Mouse (Mus musculus): ENCODE data around the gene Faap100. TPM values are rescaled to one million over a fixed set of nuclear protein-coding genes. Genes with fewer than 3 reads are reported as not detected.
"Not testable (repeated sequence)": the region's sequence is repeated elsewhere in the genome, so short reads cannot be mapped to it uniquely, and the experiment has no call there.

Gene Faap100
- polyA plus RNA-seq, 1 experiment from 2014 or later, result 39.8 TPM

GRCm38 (mm10) chr11:120349986-120350702 lies 28.4 kb downstream of the Faap100 start:
- peak; percentile 74 for ATAC-seq (ENCODE audit: insufficient number of reproducible peaks, low FRiP score, low TSS enrichment, low read depth)
- H3K4me1 ChIP-seq, result peaks cover 48% of the 10 kb centered on the region

GRCm38 (mm10) chr11:120349371-120349985 lies 29.1 kb downstream of the Faap100 start:
- H3K27ac ChIP-seq (replicated peaks), result peak overlapping the region; percentile 99
- peak overlapping the region; percentile 97 for H3K9ac ChIP-seq
- no peaks in the 10 kb centered on the region for H3K27me3 ChIP-seq
- peak overlapping the region; percentile 90 for H3K4me2 ChIP-seq (replicated peaks)
- 4% methylated on average over 16 of the region's 16 CpGs for WGBS
- H3K4me3 ChIP-seq (replicated peaks), result peak overlapping the region; percentile 100
- H3K36me3 ChIP-seq, result peaks cover 9% of the 10 kb centered on the region
- ATAC-seq (ENCODE audit: insufficient number of reproducible peaks, low FRiP score, low TSS enrichment, low read depth), result no peak
- no peaks in the 10 kb centered on the region for H3K9me3 ChIP-seq (replicated peaks)
- peaks cover 51% of the 10 kb centered on the region for H3K4me1 ChIP-seq

More at GRCm38 (mm10) chr11:120349986-120350702, 28.4 kb downstream of the Faap100 start:
- Histone ChIP-seq H3K36me3 (peaks cover 6% of the 10 kb centered on the region), H3K27me3 (no peaks in the 10 kb centered on the region), H3K9me3 (replicated peaks) (no peaks in the 10 kb centered on the region), H3K9ac (peak overlapping the region; percentile 97), H3K27ac (replicated peaks) (peak overlapping the region; percentile 99), H3K4me3 (replicated peaks) (peak overlapping the region; percentile 100), H3K4me2 (replicated peaks) (peak overlapping the region; percentile 90)
- 3% methylated on average over 68 of the region's 68 CpGs for WGBS

- ATAC-seq (ENCODE audit: insufficient number of reproducible peaks, low FRiP score, low TSS enrichment, low read depth), result no peak; the same call in none of the 2 replicates
- Histone ChIP-seq H3K9me3 (replicated peaks) (no peaks in the 10 kb centered on the region), H3K9ac (peak overlapping the region; percentile 97), H3K4me3 (replicated peaks) (peak overlapping the region; percentile 100), H3K4me2 (replicated peaks) (peak overlapping the region; percentile 90), H3K36me3 (peaks cover 9% of the 10 kb centered on the region), H3K27me3 (no peaks in the 10 kb centered on the region), H3K27ac (replicated peaks) (peak overlapping the region; percentile 99), H3K4me1 (peaks cover 50% of the 10 kb centered on the region)
- WGBS, result 5% methylated on average over 45 of the region's 53 CpGs
These were observed 29.7 kb downstream of the Faap100 start for GRCm38 (mm10) chr11:120348684-120349370.

GRCm38 (mm10) chr11:120347791-120348683 lies 30.5 kb downstream of the Faap100 start, which contains the start of gene Actg1:
TSS of gene Actg1 (minus strand) at chr11:120348542.
- Histone ChIP-seq H3K36me3 (peaks cover 9% of the 10 kb centered on the region), H3K27me3 (no peaks in the 10 kb centered on the region), H3K9ac (peak within 1 kb of the TSS; percentile 100), H3K4me3 (replicated peaks) (peak within 1 kb of the TSS; percentile 100), H3K4me1 (peaks cover 42% of the 10 kb centered on the region), H3K9me3 (replicated peaks) (no peaks in the 10 kb centered on the region), H3K4me2 (replicated peaks) (peak within 1 kb of the TSS; percentile 90), H3K27ac (replicated peaks) (peak within 1 kb of the TSS; percentile 99)
- ATAC-seq (ENCODE audit: insufficient number of reproducible peaks, low FRiP score, low TSS enrichment, low read depth), result peak; percentile 85
- 3% methylated on average over 94 of the region's 103 CpGs for WGBS

- Histone ChIP-seq H3K4me2 (replicated peaks) (peak overlapping the region; percentile 64), H3K27me3 (no peaks in the 10 kb centered on the region), H3K9me3 (replicated peaks) (no peaks in the 10 kb centered on the region), H3K27ac (replicated peaks) (peak overlapping the region; percentile 99), H3K4me3 (replicated peaks) (peak overlapping the region; percentile 100), H3K4me1 (peaks cover 35% of the 10 kb centered on the region), H3K36me3 (peaks cover 9% of the 10 kb centered on the region), H3K9ac (peak overlapping the region; percentile 62)
- WGBS, result 6% methylated on average over 10 of the region's 10 CpGs
- ATAC-seq (ENCODE audit: insufficient number of reproducible peaks, low FRiP score, low TSS enrichment, low read depth), result no peak
These were observed 31.3 kb downstream of the Faap100 start for GRCm38 (mm10) chr11:120347301-120347700.

- H3K27me3 ChIP-seq; H3K36me3 ChIP-seq; H3K9me3 ChIP-seq (replicated peaks); H3K27ac ChIP-seq (replicated peaks); ATAC-seq (ENCODE audit: insufficient number of reproducible peaks, low FRiP score, low TSS enrichment, low read depth): not testable (repeated sequence)
- H3K4me1 ChIP-seq, result peaks cover 29% of the 10 kb centered on the region
- 40% methylated on average over 11 of the region's 13 CpGs for WGBS
- H3K4me3 ChIP-seq (replicated peaks), result peak overlapping the region; percentile 44
- peak overlapping the region; percentile 28; the same call in 1 of the 2 replicates for H3K9ac ChIP-seq
- peak overlapping the region; percentile 66 for H3K4me2 ChIP-seq (replicated peaks)
These were observed 32.1 kb downstream of the Faap100 start for GRCm38 (mm10) chr11:120346383-120347034.

GRCm38 (mm10) chr11:120345067-120345681 lies 33.4 kb downstream of the Faap100 start:
- Histone ChIP-seq H3K36me3 (peaks cover 9% of the 10 kb centered on the region), H3K4me3 (replicated peaks) (peak overlapping the region; percentile 17; the same call in 1 of the 2 replicates), H3K9me3 (replicated peaks) (no peaks in the 10 kb centered on the region), H3K27ac (replicated peaks) (peak overlapping the region; percentile 63), H3K27me3 (no peaks in the 10 kb centered on the region), H3K4me2 (replicated peaks) (peak overlapping the region; percentile 34), H3K4me1 (peaks cover 15% of the 10 kb centered on the region), H3K9ac (no peak overlapping the region)
- no peak for ATAC-seq (ENCODE audit: insufficient number of reproducible peaks, low FRiP score, low TSS enrichment, low read depth)
- WGBS, result 28% methylated on average over 1 of the region's 1 CpGs

- peaks cover 9% of the 10 kb centered on the region for H3K36me3 ChIP-seq
- H3K9me3 ChIP-seq (replicated peaks), result no peaks in the 10 kb centered on the region
- H3K4me3 ChIP-seq (replicated peaks), result no peak overlapping the region
- H3K4me2 ChIP-seq (replicated peaks), result no peak overlapping the region
- peaks cover 10% of the 10 kb centered on the region; the same call in 1 of the 2 replicates for H3K4me1 ChIP-seq
- H3K27me3 ChIP-seq, result no peaks in the 10 kb centered on the region
- 42% methylated on average over 5 of the region's 5 CpGs for whole genome bisulfite sequencing
- no peak for ATAC-seq (ENCODE audit: insufficient number of reproducible peaks, low FRiP score, low TSS enrichment, low read depth)
- H3K9ac ChIP-seq, result no peak overlapping the region
- peak overlapping the region; percentile 44; the same call in 1 of the 2 replicates for H3K27ac ChIP-seq (replicated peaks)
These were observed 34.1 kb downstream of the Faap100 start for GRCm38 (mm10) chr11:120344310-120344920.

- 74% methylated on average over 5 of the region's 5 CpGs for WGBS
- Histone ChIP-seq H3K9me3 (replicated peaks) (no peaks in the 10 kb centered on the region), H3K4me1 (peaks cover 6% of the 10 kb centered on the region; the same call in 1 of the 2 replicates), H3K4me3 (replicated peaks) (no peak overlapping the region), H3K4me2 (replicated peaks) (no peak overlapping the region), H3K27me3 (no peaks in the 10 kb centered on the region), H3K36me3 (peaks cover 9% of the 10 kb centered on the region), H3K27ac (replicated peaks) (no peak overlapping the region), H3K9ac (no peak overlapping the region)
- ATAC-seq (ENCODE audit: insufficient number of reproducible peaks, low FRiP score, low TSS enrichment, low read depth), result no peak
These were observed 34.9 kb downstream of the Faap100 start for GRCm38 (mm10) chr11:120343519-120344309.

Measured in embryonic facial prominence, embryonic 15.5 days (tissue).